Mouse (Mus musculus): ENCODE measurements around the gene Atp2b1. TPM values are rescaled to one million over a fixed set of nuclear protein-coding genes. Genes with fewer than 3 reads are reported as not detected.
A peak's percentile ranks its signal among the peaks of the same experiment; 100 is the strongest.

Gene Atp2b1
- polyA plus RNA-seq, 1 experiment from 2014 or later: 305 TPM

DNA sequence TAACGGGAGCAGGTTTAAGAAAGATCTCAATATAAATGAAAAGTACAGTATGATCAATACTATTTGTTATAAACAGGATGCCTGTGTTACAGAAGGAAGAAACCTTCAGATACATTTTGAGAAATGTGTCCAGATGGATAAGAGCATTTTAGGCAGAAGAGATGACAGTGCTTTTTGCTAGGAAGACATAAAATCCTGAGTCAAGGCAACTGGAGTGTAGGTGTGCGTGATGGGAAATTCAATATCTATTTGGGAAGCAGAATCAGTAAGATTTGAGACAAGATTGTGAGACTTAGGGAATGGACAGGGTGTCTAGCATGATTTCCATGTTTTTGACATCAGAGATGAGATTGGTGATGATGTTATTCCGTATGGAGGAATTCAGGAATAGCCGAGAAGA is 22.8 kb upstream of the Atp2b1 start:
- H3K9ac ChIP-seq: no peak overlapping the region
- H3K4me1 ChIP-seq (replicated peaks): no peaks in the 10 kb centered on the region
- H3K27ac ChIP-seq (replicated peaks): no peak overlapping the region
- no peaks in the 10 kb centered on the region for H3K36me3 ChIP-seq
- no peak overlapping the region for H3K4me2 ChIP-seq
- ATAC-seq (ENCODE audit: low FRiP score, low read depth): no peak
- no peaks in the 10 kb centered on the region for H3K9me3 ChIP-seq
- no peak overlapping the region for H3K4me3 ChIP-seq
- no peaks in the 10 kb centered on the region for H3K27me3 ChIP-seq
- 89% methylated on average over 4 of the region's 4 CpGs for WGBS

- Histone ChIP-seq H3K36me3 (no peaks in the 10 kb centered on the region), H3K4me2 (no peak overlapping the region), H3K4me1 (replicated peaks) (no peaks in the 10 kb centered on the region), H3K9me3 (no peaks in the 10 kb centered on the region), H3K4me3 (no peak overlapping the region), H3K27ac (replicated peaks) (no peak overlapping the region), H3K27me3 (no peaks in the 10 kb centered on the region), H3K9ac (no peak overlapping the region)
- ATAC-seq (ENCODE audit: low FRiP score, low read depth): no peak
- 95% methylated on average over 8 of the region's 8 CpGs for WGBS
Observed at GRCm38 (mm10) chr10:98897507-98897906, 16.7 kb upstream of the Atp2b1 start.

DNA sequence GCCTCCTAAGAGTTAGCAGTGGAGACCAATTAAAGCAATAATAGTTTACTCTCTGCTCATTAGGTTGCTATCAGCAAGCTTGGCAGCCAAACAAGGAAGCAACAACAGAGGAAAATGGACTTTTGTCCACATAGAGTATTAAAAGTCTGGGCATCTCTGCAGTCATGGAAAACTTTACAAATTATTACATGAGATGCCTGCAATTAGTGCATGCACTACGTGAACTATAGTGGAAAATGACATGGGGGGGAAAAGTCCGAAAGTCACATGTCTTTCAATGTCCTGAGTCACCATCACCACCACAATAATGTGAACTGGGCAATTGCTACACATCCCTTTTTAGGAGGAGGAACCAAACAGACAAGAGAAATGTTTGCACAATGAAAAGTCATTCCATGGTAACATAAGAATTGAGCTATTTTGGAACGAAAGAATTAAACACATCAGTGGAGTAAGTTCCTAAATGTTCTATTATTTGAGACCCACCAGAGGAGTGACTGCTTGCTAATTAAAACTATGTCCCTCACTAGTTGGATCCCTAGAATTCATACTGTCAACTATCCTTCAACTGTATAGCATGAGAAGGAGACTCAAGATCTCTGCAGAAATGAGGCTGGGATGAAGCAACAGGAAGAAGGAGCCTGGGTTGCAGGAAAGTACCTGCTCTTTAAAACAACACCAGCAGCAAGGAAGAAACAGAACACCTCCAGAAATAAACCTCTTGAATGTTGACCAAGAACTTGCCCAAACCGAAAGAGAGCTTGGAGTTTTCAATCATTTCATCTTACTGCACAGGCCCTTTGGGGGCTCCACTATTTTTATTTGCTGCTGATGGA is 16.1 kb upstream of the Atp2b1 start:
- H3K27ac ChIP-seq (replicated peaks): no peak overlapping the region
- WGBS: 92% methylated on average over 4 of the region's 4 CpGs
- H3K4me3 ChIP-seq: no peak overlapping the region
- no peak overlapping the region for H3K9ac ChIP-seq
- no peaks in the 10 kb centered on the region for H3K4me1 ChIP-seq (replicated peaks)
- H3K9me3 ChIP-seq: no peaks in the 10 kb centered on the region
- ATAC-seq (ENCODE audit: low FRiP score, low read depth): no peak
- no peaks in the 10 kb centered on the region for H3K27me3 ChIP-seq
- no peak overlapping the region for H3K4me2 ChIP-seq
- H3K36me3 ChIP-seq: no peaks in the 10 kb centered on the region

DNA sequence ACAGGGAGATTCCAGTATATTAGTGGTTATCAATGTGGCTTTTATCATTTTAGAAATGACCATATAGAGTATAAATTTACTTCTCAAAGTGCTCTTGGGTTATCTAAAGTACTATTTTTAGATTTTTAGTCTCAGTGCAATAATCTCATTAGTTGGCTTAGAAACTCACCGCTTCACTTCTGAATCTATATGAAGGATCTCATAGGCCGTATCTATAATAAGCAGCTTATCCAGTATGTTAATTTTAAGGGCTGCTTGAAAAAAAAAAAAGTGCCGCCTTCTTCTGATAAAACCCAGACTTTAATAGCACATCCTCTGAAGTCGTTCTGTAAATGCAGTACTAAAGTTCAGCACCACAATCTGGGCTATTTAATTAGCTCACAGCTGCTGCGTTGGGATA is 12.7 kb upstream of the Atp2b1 start:
- Histone ChIP-seq H3K36me3 (no peaks in the 10 kb centered on the region), H3K27me3 (no peaks in the 10 kb centered on the region), H3K4me1 (replicated peaks) (no peaks in the 10 kb centered on the region), H3K9ac (no peak overlapping the region), H3K9me3 (no peaks in the 10 kb centered on the region), H3K4me3 (no peak overlapping the region), H3K27ac (replicated peaks) (no peak overlapping the region), H3K4me2 (no peak overlapping the region)
- no peak for ATAC-seq (ENCODE audit: low FRiP score, low read depth)
- 90% methylated on average over 5 of the region's 5 CpGs for WGBS

GRCm38 (mm10) chr10:98905987-98906386 is 8.2 kb upstream of the Atp2b1 start:
- H3K9me3 ChIP-seq: no peaks in the 10 kb centered on the region
- no peak overlapping the region for H3K4me3 ChIP-seq
- H3K27me3 ChIP-seq: no peaks in the 10 kb centered on the region
- ATAC-seq (ENCODE audit: low FRiP score, low read depth): no peak
- no peak overlapping the region for H3K27ac ChIP-seq (replicated peaks)
- H3K4me2 ChIP-seq: no peak overlapping the region
- no peak overlapping the region for H3K9ac ChIP-seq
- WGBS: 90% methylated on average over 4 of the region's 4 CpGs
- no peaks in the 10 kb centered on the region for H3K4me1 ChIP-seq (replicated peaks)
- no peaks in the 10 kb centered on the region for H3K36me3 ChIP-seq

- H3K4me3 ChIP-seq: no peak overlapping the region
- H3K27me3 ChIP-seq: no peaks in the 10 kb centered on the region
- H3K27ac ChIP-seq (replicated peaks): no peak overlapping the region
- no peak overlapping the region for H3K9ac ChIP-seq
- no peak overlapping the region for H3K4me2 ChIP-seq
- no peaks in the 10 kb centered on the region for H3K36me3 ChIP-seq
- 82% methylated on average over 5 of the region's 5 CpGs for WGBS
- H3K9me3 ChIP-seq: no peaks in the 10 kb centered on the region
- H3K4me1 ChIP-seq (replicated peaks): no peaks in the 10 kb centered on the region
- no peak for ATAC-seq (ENCODE audit: low FRiP score, low read depth)
Observed at GRCm38 (mm10) chr10:98906941-98907549, 7.2 kb upstream of the Atp2b1 start.

DNA sequence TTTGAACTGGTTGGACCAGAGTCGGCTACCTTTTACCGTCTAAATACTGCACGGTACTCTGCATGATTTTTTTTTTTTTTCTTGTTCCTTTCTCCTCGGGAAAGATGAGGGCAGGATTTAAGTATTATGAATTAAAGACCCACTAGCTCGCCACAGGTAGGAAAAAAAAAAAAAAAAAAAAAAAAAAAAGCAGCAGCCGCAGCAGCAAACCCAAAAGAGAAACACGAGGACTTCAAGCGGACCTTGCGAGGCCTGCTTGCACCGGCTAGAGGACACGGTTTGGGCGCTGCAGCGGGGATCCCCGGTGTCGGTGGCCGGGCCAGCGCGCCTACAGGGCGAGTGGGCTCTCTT is 621 bp upstream of the Atp2b1 start:
- peak overlapping the region; percentile 60 for H3K9ac ChIP-seq
- H3K36me3 ChIP-seq: no peaks in the 10 kb centered on the region
- no peaks in the 10 kb centered on the region for H3K9me3 ChIP-seq
- peak overlapping the region; percentile 99 for H3K27ac ChIP-seq (replicated peaks)
- no peak for ATAC-seq (ENCODE audit: low FRiP score, low read depth)
- peak overlapping the region; percentile 66 for H3K4me2 ChIP-seq
- WGBS: under 1% methylated on average over 19 of the region's 19 CpGs
- peaks cover 14% of the 10 kb centered on the region for H3K4me1 ChIP-seq (replicated peaks)
- H3K4me3 ChIP-seq: peak overlapping the region; percentile 92
- H3K27me3 ChIP-seq: no peaks in the 10 kb centered on the region

DNA sequence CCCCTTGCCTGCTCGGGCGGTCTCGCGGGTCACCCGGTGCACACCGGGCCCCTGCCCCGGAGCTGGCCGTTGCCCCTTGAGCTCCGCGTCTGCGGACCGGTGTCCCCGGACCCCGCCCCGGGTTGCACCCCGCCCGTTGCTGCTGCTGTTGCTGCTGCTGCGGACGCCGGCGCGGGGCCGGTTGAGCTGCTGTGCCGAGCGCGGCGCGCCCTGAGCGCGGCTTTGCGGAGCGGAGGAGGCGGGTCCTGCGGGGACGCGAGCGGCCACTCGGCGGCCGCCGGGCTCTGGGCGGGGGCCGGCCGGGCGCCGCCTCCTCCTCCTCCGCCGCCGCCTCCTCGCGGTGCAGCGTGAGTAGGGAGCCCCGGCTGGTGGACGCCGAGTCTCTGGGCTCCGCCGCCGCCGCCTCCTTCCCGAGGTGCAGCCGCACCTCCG is 620 bp downstream of the Atp2b1 start:
- Histone ChIP-seq H3K9ac (peak overlapping the region; percentile 87), H3K4me3 (peak overlapping the region; percentile 92), H3K27ac (replicated peaks) (peak overlapping the region; percentile 99), H3K4me2 (peak overlapping the region; percentile 68), H3K9me3 (no peaks in the 10 kb centered on the region), H3K36me3 (no peaks in the 10 kb centered on the region), H3K27me3 (no peaks in the 10 kb centered on the region), H3K4me1 (replicated peaks) (peaks cover 14% of the 10 kb centered on the region)
- peak; percentile 79 for ATAC-seq (ENCODE audit: low FRiP score, low read depth)
- WGBS: under 1% methylated on average over 41 of the region's 62 CpGs

- Histone ChIP-seq H3K36me3 (no peaks in the 10 kb centered on the region), H3K9ac (peak overlapping the region; percentile 87), H3K4me1 (replicated peaks) (peaks cover 14% of the 10 kb centered on the region), H3K27ac (replicated peaks) (peak overlapping the region; percentile 99), H3K27me3 (no peaks in the 10 kb centered on the region), H3K4me3 (peak overlapping the region; percentile 92), H3K9me3 (no peaks in the 10 kb centered on the region), H3K4me2 (peak overlapping the region; percentile 68)
- 0% methylated on average over 51 of the region's 54 CpGs for WGBS
- no peak for ATAC-seq (ENCODE audit: low FRiP score, low read depth)
Observed at GRCm38 (mm10) chr10:98915398-98915931, 1.3 kb downstream of the Atp2b1 start.

- Histone ChIP-seq H3K27me3 (no peaks in the 10 kb centered on the region), H3K9ac (peak overlapping the region; percentile 87), H3K4me1 (replicated peaks) (peaks cover 17% of the 10 kb centered on the region), H3K4me2 (peak overlapping the region; percentile 68), H3K36me3 (no peaks in the 10 kb centered on the region), H3K4me3 (peak overlapping the region; percentile 92), H3K27ac (replicated peaks) (peak overlapping the region; percentile 99), H3K9me3 (no peaks in the 10 kb centered on the region)
- 4% methylated on average over 22 of the region's 22 CpGs for WGBS
- no peak for ATAC-seq (ENCODE audit: low FRiP score, low read depth)
Observed at GRCm38 (mm10) chr10:98916011-98916780, 2.0 kb downstream of the Atp2b1 start.

GRCm38 (mm10) chr10:98916781-98917340 is 2.7 kb downstream of the Atp2b1 start:
- WGBS: 66% methylated on average over 10 of the region's 10 CpGs
- Histone ChIP-seq H3K27me3 (no peaks in the 10 kb centered on the region), H3K27ac (replicated peaks) (peak overlapping the region; percentile 99), H3K4me3 (peak overlapping the region; percentile 92), H3K9me3 (no peaks in the 10 kb centered on the region), H3K36me3 (no peaks in the 10 kb centered on the region), H3K4me2 (peak overlapping the region; percentile 68), H3K9ac (peak overlapping the region; percentile 87), H3K4me1 (replicated peaks) (peaks cover 17% of the 10 kb centered on the region)
- ATAC-seq (ENCODE audit: low FRiP score, low read depth): no peak
